Mouse (Mus musculus) forebrain, embryonic 11.5 days (tissue): ENCODE results near the gene Cox17. TPM values are rescaled to one million over a fixed set of nuclear protein-coding genes. Genes with fewer than 3 reads are reported as not detected.

Experiments used
- ATAC-seq: fragments of 200-750 bp; cut with Nextera tagmentation; replicated peaks from 2 replicates; pipeline ENCODE4 v1.8.0; 2017; ENCODE audit warnings: moderate TSS enrichment; ENCODE audit not compliant: low FRiP score
- DNase-seq: peaks from one replicate; pipeline ENCODE4 v3.0.0-alpha.2; 2017; ENCODE audit warnings: low spot score
- H3K27ac ChIP-seq: fragments of 300-500 bp; sonication (generic); 2 replicates; pipeline ENCODE4 v1.5.1; 2014; ENCODE audit warnings: low read depth, low read length
- H3K27me3 ChIP-seq: fragments of 300-500 bp; sonication (generic); 2 replicates; pipeline ENCODE4 v1.6.1; 2014; ENCODE audit warnings: mild to moderate bottlenecking, low read length, mixed read lengths; ENCODE audit not compliant: control insufficient read depth, insufficient read depth
- H3K36me3 ChIP-seq: fragments of 300-500 bp; sonication (generic); 2 replicates; pipeline ENCODE4 v1.6.1; 2014; ENCODE audit warnings: mild to moderate bottlenecking, low read length, moderate library complexity, mixed read lengths; ENCODE audit not compliant: control insufficient read depth, insufficient read depth
- H3K4me1 ChIP-seq: fragments of 300-500 bp; sonication (generic); replicated peaks from 2 replicates; pipeline ENCODE4 v1.6.1; 2014; ENCODE audit warnings: low read length, mixed read lengths; ENCODE audit not compliant: control insufficient read depth, insufficient read depth
- H3K4me2 ChIP-seq: fragments of 300-500 bp; sonication (generic); 2 replicates; pipeline ENCODE4 v1.6.1; 2014; ENCODE audit warnings: low read depth, mild to moderate bottlenecking, low read length, moderate library complexity, mixed read lengths; ENCODE audit not compliant: severe bottlenecking
- H3K4me3 ChIP-seq: fragments of 300-500 bp; sonication (generic); 2 replicates; pipeline ENCODE4 v1.5.1; 2014; ENCODE audit warnings: low read depth, low read length
- H3K9ac ChIP-seq: fragments of 300-500 bp; sonication (generic); 2 replicates; pipeline ENCODE4 v1.6.1; 2014; ENCODE audit warnings: low read length
- H3K9me3 ChIP-seq: fragments of 300-500 bp; sonication (generic); 2 replicates; pipeline ENCODE4 v1.6.1; 2016; ENCODE audit warnings: low read length, mixed read lengths; ENCODE audit not compliant: control insufficient read depth
- WGBS: fragments of 180-500 bp; shearing (Covaris S2); extraction: QIAGEN DNeasy Blood & Tissue Kit; methylation state at CpG from one replicate; pipeline ENCODE4 v1.1.7; 2014; 5-methylcytosine and 5-hydroxymethylcytosine counted together
- polyA plus RNA-seq: library from polyadenylated mRNA; unstranded; fragments of >200 nt; fragmentation: Nextera tagmentation; extraction: Ambion mirVana; gene quantifications from 2 replicates; pipeline ENCODE4 v1.2.1, GENCODE M21; 2014

Cox17 gene
- polyA plus RNA-seq, 1 experiment from 2014 or later: 118 TPM

DNA sequence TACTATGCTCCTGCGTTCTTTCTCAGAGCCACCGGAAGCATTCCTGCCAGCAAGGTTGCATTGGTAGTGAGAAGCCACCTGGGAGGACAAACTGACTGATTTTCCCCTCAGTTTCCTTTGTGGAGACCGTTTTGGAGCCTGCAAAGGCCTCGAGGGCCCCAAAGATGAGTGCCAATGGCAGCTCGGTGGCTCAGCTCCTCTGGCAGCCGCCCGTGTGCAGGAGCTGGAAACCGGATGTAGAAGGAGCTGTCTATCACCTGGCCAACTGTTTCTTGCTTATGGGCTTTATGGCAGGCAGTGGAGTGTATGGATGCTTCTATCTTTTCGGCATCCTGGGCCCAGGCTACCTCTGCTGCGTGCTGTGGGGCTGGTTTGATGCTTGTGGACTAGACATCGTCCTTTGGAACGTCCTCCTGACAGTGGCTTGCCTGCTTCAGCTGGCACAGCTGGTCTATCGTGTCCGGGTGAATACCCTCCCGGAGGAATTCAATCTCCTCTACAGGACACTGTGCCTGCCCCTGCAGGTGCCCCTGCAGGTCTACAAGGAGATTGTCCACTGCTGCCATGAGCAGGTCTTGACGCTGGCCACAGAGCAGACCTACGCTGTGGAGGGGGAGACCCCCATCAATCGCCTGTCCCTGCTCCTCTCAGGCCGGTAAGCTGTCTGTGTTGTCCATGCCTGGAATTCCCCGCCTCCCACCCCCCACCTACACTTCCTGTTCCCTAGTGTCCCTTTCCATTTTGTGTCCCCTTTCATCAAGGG, 15.9 kb downstream of the Cox17 start:
- 85% methylated on average over 20 of the region's 20 CpGs for WGBS
- ATAC-seq (no peak), DNase-seq (no peak)
- Histone ChIP-seq H3K4me3 (no peak overlapping the region), H3K4me2 (no peak overlapping the region), H3K27ac (no peak overlapping the region), H3K9ac (no peak overlapping the region), H3K27me3 (no peaks in the 10 kb centered on the region), H3K9me3 (no peaks in the 10 kb centered on the region), H3K4me1 (no peaks in the 10 kb centered on the region), H3K36me3 (no peaks in the 10 kb centered on the region)

DNA sequence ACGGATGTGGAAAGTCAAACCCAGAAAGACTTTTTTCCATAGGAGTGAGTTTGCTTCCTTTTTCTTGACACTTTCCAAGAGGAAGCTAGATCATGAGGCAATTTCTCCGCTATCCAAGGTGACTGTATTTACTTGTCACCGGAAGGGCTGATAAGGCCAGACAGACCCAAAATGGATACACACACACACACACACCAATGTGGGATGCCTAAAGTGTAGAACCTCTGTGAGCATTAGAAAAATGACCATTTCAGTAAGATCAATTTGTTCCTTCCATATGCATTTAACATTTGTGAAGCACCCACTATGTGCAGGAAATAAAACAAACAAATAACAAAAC, 16.4 kb downstream of the Cox17 start:
- no peak overlapping the region for H3K4me2 ChIP-seq
- ATAC-seq (no peak), DNase-seq (no peak)
- H3K36me3 ChIP-seq: no peaks in the 10 kb centered on the region
- 92% methylated on average over 3 of the region's 3 CpGs for WGBS
- no peak overlapping the region for H3K9ac ChIP-seq
- H3K27ac ChIP-seq: no peak overlapping the region
- H3K27me3 ChIP-seq: no peaks in the 10 kb centered on the region
- H3K4me3 ChIP-seq: no peak overlapping the region
- H3K9me3 ChIP-seq: no peaks in the 10 kb centered on the region
- H3K4me1 ChIP-seq: no peaks in the 10 kb centered on the region

DNA sequence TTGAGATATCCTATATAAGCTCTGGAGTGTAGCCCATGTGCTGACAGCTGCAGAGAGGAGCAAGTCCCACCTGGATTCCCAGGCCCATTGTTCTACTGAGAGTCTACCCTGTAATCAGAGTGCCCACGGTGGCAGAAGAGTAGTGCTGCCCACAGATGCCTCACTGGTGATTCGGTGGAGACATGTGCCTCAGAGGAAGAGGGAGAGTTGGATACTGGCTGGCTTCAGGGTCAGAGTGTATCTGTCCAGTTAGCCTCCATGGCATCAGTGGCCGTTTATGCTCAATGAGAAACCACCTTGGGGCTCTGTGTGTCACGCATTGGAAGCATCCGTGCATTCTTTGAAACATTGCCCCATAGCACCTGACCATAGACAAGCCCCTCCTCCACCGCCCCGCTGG, 16.9 kb downstream of the Cox17 start:
- Histone ChIP-seq H3K9me3 (no peaks in the 10 kb centered on the region), H3K36me3 (no peaks in the 10 kb centered on the region), H3K4me2 (no peak overlapping the region), H3K9ac (no peak overlapping the region), H3K4me3 (no peak overlapping the region), H3K27me3 (no peaks in the 10 kb centered on the region), H3K27ac (no peak overlapping the region), H3K4me1 (no peaks in the 10 kb centered on the region)
- DNase-seq (no peak), ATAC-seq (no peak)
- WGBS: 90% methylated on average over 7 of the region's 7 CpGs

DNA sequence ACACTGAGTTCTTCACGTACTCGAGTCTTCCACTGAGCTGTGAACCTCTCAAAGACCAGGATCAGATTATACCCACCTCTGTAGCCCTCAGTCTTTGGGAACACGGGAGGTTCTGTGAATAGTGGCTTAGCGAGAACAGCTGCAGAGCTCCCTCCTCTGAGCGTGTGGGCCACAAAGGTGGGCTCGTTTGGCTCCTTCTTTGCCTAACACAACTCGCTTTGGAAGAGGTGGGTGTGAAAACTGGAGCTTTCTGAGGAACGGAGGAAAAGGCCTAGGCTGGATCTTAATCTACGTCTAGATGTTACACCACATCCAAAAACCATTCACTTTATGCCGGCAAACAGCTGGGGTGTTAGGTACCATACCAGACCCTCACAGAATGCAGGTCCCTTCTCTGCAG, 18.6 kb downstream of the Cox17 start:
- no peak overlapping the region for H3K4me3 ChIP-seq
- no peaks in the 10 kb centered on the region for H3K36me3 ChIP-seq
- no peaks in the 10 kb centered on the region for H3K4me1 ChIP-seq
- no peak overlapping the region for H3K9ac ChIP-seq
- WGBS: 84% methylated on average over 10 of the region's 10 CpGs
- no peak overlapping the region for H3K4me2 ChIP-seq
- H3K27ac ChIP-seq: no peak overlapping the region
- H3K9me3 ChIP-seq: no peaks in the 10 kb centered on the region
- DNase-seq (no peak), ATAC-seq (no peak)
- no peaks in the 10 kb centered on the region for H3K27me3 ChIP-seq

DNA sequence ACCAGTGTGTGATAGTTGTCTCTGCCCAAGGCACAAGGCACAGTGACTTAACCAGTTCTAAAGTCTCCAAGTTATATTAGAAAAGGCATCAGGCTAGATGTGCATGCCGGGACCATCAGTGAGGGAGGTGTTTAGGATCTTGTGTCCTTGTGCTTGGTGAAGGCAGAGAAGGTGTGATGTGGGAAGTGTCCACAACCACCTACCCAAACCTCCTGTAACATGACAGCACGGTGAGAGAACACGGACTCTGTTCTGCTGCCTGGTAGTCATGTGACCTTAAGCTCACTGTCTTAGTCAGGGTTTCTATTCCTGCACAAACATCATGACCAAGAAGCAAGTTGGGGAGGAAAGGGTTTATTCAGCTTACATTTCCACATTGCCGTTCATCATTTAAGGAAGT, 19.4 kb downstream of the Cox17 start:
- no peaks in the 10 kb centered on the region for H3K4me1 ChIP-seq
- no peak overlapping the region for H3K4me3 ChIP-seq
- no peaks in the 10 kb centered on the region for H3K36me3 ChIP-seq
- no peak for ATAC-seq
- no peak overlapping the region for H3K27ac ChIP-seq
- DNase-seq: no peak
- no peak overlapping the region for H3K4me2 ChIP-seq
- 91% methylated on average over 4 of the region's 4 CpGs for WGBS
- H3K27me3 ChIP-seq: no peaks in the 10 kb centered on the region
- no peak overlapping the region for H3K9ac ChIP-seq
- no peaks in the 10 kb centered on the region for H3K9me3 ChIP-seq

DNA sequence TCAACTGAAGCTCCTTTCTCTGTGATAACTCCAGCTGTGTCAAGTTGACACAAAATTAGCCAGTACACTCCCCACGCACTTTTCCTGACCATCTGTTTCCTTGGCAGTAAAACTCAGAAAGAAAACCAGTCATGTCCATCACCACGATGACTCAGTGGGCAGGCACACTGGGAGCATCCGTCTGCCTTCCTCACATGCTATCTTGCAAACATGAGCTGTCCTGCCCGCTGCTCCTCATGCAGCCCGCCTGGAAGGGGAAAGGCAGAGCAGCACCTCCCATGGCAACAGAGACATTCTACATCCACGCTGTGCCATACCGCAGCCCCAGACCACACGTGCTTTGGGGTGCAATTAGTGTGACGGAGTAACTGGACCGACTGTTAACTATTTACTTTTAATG, 21.5 kb downstream of the Cox17 start:
- H3K27me3 ChIP-seq: no peaks in the 10 kb centered on the region
- DNase-seq (no peak), ATAC-seq (no peak)
- no peaks in the 10 kb centered on the region for H3K4me1 ChIP-seq
- no peak overlapping the region for H3K9ac ChIP-seq
- no peak overlapping the region for H3K4me3 ChIP-seq
- no peaks in the 10 kb centered on the region for H3K36me3 ChIP-seq
- WGBS: 77% methylated on average over 10 of the region's 10 CpGs
- no peak overlapping the region for H3K4me2 ChIP-seq
- H3K27ac ChIP-seq: no peak overlapping the region
- no peaks in the 10 kb centered on the region for H3K9me3 ChIP-seq

DNA sequence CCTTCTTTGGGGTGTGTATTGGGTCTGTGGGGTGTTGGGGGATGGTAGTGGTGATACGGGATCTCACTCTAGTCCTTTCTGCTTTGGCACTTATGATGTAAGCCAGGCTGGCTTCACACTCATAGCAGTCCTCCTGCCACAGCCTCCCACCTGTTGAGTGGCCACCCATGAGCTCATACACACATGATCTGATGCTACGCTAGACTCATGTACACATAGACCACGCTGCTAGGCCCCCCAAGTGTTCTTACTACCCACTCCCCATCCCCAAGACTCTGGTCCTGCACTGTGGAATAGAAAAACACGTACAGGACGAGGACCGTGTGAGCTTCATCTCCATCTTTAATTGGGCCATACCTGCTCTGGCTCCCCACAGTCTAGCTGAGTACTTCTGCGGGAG, 22.2 kb downstream of the Cox17 start:
- Histone ChIP-seq H3K4me2 (no peak overlapping the region), H3K9me3 (no peaks in the 10 kb centered on the region), H3K9ac (no peak overlapping the region), H3K4me3 (no peak overlapping the region), H3K27ac (no peak overlapping the region), H3K4me1 (no peaks in the 10 kb centered on the region), H3K36me3 (no peaks in the 10 kb centered on the region), H3K27me3 (no peaks in the 10 kb centered on the region)
- 84% methylated on average over 7 of the region's 7 CpGs for WGBS
- no peak for ATAC-seq
- DNase-seq: no peak

DNA sequence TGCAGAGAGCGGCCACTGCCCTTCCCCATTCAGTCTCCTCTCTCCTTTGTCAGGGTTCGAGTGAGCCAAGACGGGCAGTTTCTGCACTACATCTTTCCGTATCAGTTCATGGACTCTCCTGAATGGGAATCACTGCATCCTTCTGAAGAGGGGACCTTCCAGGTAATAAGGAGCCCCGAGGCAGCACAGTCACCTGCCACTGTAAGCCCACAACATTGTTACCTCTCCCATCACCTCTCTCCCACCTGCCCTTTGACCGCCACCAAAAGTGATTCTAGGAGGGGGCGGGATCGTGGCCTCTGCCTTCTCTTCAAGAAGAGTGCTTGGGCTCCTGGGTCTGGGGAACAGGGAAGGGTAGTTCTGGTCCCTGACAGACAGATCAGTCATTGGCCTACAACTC, 22.6 kb downstream of the Cox17 start:
- no peaks in the 10 kb centered on the region for H3K36me3 ChIP-seq
- H3K27ac ChIP-seq: no peak overlapping the region
- H3K9me3 ChIP-seq: no peaks in the 10 kb centered on the region
- no peak overlapping the region for H3K9ac ChIP-seq
- H3K4me2 ChIP-seq: no peak overlapping the region
- ATAC-seq (no peak), DNase-seq (no peak)
- H3K27me3 ChIP-seq: no peaks in the 10 kb centered on the region
- H3K4me1 ChIP-seq: no peaks in the 10 kb centered on the region
- 89% methylated on average over 8 of the region's 8 CpGs for WGBS
- H3K4me3 ChIP-seq: no peak overlapping the region

DNA sequence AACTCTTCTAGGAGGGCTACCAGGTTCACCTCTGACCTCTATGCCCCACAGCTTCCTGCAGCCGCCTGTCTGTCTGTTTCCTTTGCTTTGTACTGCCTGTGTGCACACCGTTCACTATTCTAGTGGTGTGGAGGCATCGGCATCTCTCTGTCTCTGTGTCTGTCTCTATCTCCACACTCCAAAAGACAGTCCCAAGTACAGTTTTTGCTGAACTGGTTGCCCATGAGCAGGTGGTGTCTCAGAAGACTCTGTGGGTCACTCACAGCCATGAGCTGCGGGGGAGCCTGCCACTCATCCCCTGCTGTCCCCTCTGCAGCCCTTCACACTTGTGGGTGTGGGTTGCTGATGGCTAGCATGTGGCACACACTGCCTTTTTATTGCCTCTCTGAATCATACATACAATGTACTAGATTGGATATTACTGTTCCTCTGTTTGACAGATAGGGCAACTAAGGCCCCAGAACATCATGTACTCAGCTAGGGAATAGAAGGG, 23.2 kb downstream of the Cox17 start:
- Histone ChIP-seq H3K36me3 (no peaks in the 10 kb centered on the region), H3K9ac (no peak overlapping the region), H3K27me3 (no peaks in the 10 kb centered on the region), H3K4me2 (no peak overlapping the region), H3K4me3 (no peak overlapping the region), H3K27ac (no peak overlapping the region), H3K4me1 (no peaks in the 10 kb centered on the region), H3K9me3 (no peaks in the 10 kb centered on the region)
- 74% methylated on average over 4 of the region's 4 CpGs for WGBS
- no peak for ATAC-seq
- no peak for DNase-seq
